Mouse (Mus musculus): Measurements from ENCODE around the gene Snai3.

DNA sequence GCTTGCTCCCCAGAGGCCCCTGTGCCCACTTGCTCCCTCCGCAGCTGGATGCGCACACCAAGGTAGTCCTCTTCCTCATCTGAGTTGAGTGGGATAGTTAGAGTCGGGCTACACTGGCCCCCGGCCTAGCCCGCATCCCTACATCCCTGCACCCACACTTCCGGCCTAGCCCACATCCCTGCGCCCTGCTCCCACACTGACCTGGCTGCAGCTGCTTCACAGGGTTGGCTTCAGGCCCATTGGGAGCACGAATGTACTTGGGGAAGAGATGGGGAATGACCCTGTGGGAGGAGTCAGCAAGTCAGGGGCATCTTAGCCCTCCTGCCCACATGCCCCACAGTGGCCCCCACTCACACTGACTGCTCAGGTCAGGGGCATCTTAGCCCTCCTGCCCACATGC is 21.9 kb upstream of the Snai3 start:
- TF ChIP-seq TAL1 (IDR thresholded peaks at IDR 0.05; ENCODE audit: low read length) = no peak
- no peak for TF ChIP-seq GATA1 (IDR thresholded peaks at IDR 0.05; ENCODE audit: low read length)
